Mouse (Mus musculus): Measurements from ENCODE around the gene Heca. TPM values are rescaled to one million over a fixed set of nuclear protein-coding genes. Genes with fewer than 3 reads are reported as not detected.
"Not testable (repeated sequence)": the region's sequence is repeated elsewhere in the genome, so short reads cannot be mapped to it uniquely, and the experiment has no call there.

Gene Heca
- total RNA-seq, 1 experiment from 2014 or later: 30.3 TPM

DNA sequence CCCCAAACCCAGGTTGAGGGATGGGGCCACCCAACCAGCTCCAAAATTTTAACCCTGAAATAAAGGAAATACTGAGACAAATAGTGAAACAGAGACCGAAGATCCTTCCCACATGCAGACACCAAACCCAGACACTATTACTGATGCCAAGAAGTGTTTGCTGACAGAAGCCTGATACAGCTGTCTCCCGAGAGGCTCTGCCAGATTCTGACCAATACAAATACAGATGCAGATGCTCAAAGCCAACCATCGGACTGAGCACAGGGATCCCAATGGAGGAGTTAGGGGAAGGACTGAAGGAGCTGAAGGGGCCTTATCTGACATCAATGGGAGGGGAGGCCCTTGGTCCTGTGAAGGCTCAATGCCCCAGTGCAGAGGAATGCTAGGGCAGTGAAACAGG, 41.5 kb downstream of the Heca start:
- not testable (repeated sequence) for ATAC-seq (replicated peaks; ENCODE audit: low read depth, poor library complexity, severe bottlenecking)

DNA sequence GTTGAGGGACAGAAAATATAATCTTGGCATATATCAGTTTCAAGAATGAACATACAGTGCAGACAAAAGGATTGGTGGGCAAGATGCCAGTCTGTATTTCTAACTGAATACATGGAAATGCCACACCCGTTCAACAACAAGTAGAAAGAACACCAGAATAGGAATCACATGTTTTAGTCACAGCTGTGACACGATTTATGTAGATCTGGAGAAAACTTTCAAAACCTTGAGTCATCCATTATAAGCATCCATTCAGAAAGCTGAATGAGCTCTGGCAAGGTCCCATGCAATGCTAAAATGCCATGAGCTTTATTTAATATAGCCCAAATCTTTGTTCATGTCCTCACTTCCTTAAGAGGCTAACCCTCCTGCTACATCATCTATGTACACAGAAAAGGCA, 44.4 kb downstream of the Heca start:
- ATAC-seq (replicated peaks; ENCODE audit: low read depth, poor library complexity, severe bottlenecking): no peak

DNA sequence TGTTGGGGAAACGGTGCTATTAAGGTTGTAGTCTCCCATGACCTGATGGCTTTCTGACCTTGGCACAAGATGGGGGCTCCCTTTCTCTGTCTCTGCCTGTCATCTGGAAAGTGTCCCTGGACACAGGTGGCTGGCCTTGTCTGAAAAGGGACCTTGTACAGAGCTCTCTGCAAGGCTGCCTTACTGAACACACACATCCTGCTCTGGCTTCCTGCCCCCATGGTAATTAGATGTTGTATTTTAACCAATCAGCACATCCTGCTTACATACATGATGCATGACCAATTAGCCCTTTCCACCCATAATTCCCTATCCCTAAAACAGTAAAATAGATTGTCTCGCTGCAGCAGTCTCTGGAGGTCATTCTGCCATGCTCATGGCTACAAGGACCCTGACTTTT, 67.1 kb downstream of the Heca start:
- no peak for ATAC-seq (replicated peaks; ENCODE audit: low read depth, poor library complexity, severe bottlenecking)

- no peak for ATAC-seq (replicated peaks; ENCODE audit: low read depth, poor library complexity, severe bottlenecking)
These were observed 67.8 kb downstream of the Heca start for GRCm38 (mm10) chr10:17880038-17880437.

GRCm38 (mm10) chr10:17878002-17878919, 69.6 kb downstream of the Heca start:
- no peak for ATAC-seq (replicated peaks; ENCODE audit: low read depth, poor library complexity, severe bottlenecking)

DNA sequence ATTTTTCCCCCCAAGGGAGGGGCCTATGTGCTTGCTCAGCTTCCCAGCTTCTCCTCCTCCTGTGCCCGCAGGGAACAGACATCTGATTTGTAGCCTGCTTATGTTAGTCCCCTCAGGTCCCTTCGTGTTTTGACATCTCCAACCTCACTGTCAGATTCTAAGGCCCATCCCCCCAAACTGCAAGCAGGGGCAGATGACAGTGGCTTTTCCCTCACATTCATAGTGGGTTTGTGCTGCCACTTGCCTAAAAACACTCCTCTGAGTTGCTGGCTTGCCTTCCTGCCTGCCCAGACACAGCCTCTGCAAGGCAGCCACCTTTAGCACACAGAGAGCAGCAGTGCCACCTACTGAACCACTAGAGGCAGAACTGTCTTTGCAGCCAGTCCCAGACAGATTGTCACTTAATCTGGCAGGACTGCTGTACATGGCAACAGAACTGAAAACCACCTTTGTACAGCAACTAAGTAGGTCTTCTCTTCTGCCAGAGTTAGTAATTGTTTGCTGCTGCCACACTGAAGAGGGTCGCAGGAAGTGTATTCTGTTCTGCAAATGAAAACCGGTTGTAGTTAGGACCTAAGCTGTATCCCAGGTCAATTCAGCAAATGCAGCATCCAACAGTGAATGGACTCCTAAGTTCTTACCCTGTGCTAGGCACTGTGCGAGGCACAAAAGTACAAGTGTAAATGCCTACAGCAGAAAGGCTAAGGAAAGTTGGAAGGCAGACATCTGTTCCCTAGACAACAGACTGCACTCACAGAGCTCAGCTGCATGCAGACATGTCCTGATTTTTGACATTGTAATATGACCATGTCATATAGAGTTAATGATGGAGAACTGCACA, 77.8 kb downstream of the Heca start:
- ATAC-seq (replicated peaks; ENCODE audit: low read depth, poor library complexity, severe bottlenecking): peak; percentile 99

- no peak for ATAC-seq (replicated peaks; ENCODE audit: low read depth, poor library complexity, severe bottlenecking)
These were observed 87.0 kb downstream of the Heca start for GRCm38 (mm10) chr10:17860701-17861480.

GRCm38 (mm10) chr10:17857647-17858261, 90.1 kb downstream of the Heca start:
- no peak for ATAC-seq (replicated peaks; ENCODE audit: low read depth, poor library complexity, severe bottlenecking)

DNA sequence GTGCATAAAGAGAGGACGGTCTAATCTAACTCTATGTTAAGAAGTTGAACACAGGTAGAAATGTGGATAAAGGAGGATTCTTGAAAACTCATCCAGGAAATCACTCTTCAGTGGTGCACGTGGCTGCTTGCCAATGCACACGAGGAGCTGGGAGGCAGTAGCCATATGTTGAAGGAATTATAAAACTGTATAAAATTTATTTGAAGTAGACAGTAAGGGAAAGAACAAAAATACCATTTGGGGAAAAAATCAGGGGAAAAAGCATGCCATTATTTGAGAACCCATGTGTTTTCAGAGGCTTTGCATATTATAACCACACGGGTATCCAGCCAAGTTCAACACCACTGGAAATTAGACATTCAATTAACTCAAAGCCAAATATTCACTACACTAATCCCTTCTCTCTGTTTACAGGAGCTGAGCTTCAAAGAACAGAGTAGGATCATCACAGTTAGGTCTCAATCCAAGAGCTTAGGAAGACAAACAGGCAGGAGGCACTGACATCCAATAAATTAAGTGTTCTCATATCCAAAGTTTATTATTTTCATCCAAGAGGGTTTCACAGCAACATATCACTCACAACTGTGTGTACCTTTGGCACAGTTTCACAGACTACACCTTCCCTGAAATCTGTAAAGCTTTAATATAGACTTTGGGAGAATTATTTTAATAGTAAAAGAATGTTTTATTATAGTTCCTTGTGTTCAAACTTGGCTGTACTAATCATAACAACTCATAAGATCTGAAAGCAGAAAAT, 102.9 kb downstream of the Heca start:
- ATAC-seq (replicated peaks; ENCODE audit: low read depth, poor library complexity, severe bottlenecking): no peak

GRCm38 (mm10) chr10:17842030-17842429, 105.8 kb downstream of the Heca start:
- peak; percentile 54 for ATAC-seq (replicated peaks; ENCODE audit: low read depth, poor library complexity, severe bottlenecking)

GRCm38 (mm10) chr10:17836275-17836674, 111.6 kb downstream of the Heca start:
- no peak for ATAC-seq (replicated peaks; ENCODE audit: low read depth, poor library complexity, severe bottlenecking)

DNA sequence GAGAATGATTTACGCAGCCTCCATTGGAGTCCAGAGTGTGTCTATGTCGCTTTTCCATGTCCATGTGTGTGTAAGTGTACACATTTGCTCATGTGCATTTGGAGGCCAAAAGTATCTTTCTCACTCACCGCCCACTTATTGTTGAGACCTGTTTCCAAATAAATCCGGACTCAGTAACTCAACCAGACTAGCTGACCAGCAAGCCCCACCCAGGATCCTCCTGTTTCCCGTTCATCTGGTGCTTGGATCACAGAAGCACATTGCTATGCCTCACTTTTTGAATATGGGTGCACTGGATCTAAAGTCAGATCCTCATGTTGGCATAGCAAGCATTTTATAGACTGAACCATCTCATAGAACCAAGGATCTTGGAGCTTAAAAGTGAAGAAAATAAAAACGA, 112.8 kb downstream of the Heca start:
- ATAC-seq (replicated peaks; ENCODE audit: low read depth, poor library complexity, severe bottlenecking): no peak

- ATAC-seq (replicated peaks; ENCODE audit: low read depth, poor library complexity, severe bottlenecking): no peak
These were observed 116.8 kb downstream of the Heca start for GRCm38 (mm10) chr10:17831041-17831440.

- no peak for ATAC-seq (replicated peaks; ENCODE audit: low read depth, poor library complexity, severe bottlenecking)
These were observed 118.7 kb downstream of the Heca start for GRCm38 (mm10) chr10:17829205-17829604.

GRCm38 (mm10) chr10:17827391-17827790, 120.5 kb downstream of the Heca start:
- ATAC-seq (replicated peaks; ENCODE audit: low read depth, poor library complexity, severe bottlenecking): 0 out of 2 replicates have a peak, but pooled peaks have one; percentile 11

- ATAC-seq (replicated peaks; ENCODE audit: low read depth, poor library complexity, severe bottlenecking): not testable (repeated sequence)
These were observed 127.4 kb downstream of the Heca start for GRCm38 (mm10) chr10:17820422-17820821.

Data from common myeloid progenitor, adult 5-6 weeks (primary cell).